Mouse (Mus musculus) kidney, embryonic 15.5 days (tissue): ENCODE results near the gene Tbx19. TPM values are rescaled to one million over a fixed set of nuclear protein-coding genes. Genes with fewer than 3 reads are reported as not detected.

Experiments
- ATAC-seq: fragments of 200-750 bp; cut with Nextera tagmentation; replicated peaks from 2 replicates; pipeline ENCODE4 v1.8.0; 2017; ENCODE audit warnings: moderate TSS enrichment; ENCODE audit not compliant: low FRiP score
- H3K27ac ChIP-seq: fragments of 300-500 bp; sonication (generic); 2 replicates; pipeline ENCODE4 v1.5.1; 2015; ENCODE audit warnings: mild to moderate bottlenecking, inconsistent platforms
- H3K27me3 ChIP-seq: fragments of 300-500 bp; sonication (generic); 2 replicates; pipeline ENCODE4 v1.6.1; 2015; ENCODE audit warnings: inconsistent platforms
- H3K36me3 ChIP-seq: fragments of 300-500 bp; sonication (generic); 2 replicates; pipeline ENCODE4 v1.6.1; 2015; ENCODE audit warnings: inconsistent platforms
- H3K4me1 ChIP-seq: fragments of 300-500 bp; sonication (generic); 2 replicates; pipeline ENCODE4 v1.6.1; 2015; ENCODE audit warnings: inconsistent platforms
- H3K4me2 ChIP-seq: fragments of 300-500 bp; sonication (generic); 2 replicates; pipeline ENCODE4 v1.6.1; 2015; ENCODE audit warnings: moderate library complexity, mild to moderate bottlenecking, inconsistent platforms
- H3K4me3 ChIP-seq: fragments of 300-500 bp; sonication (generic); replicated peaks from 2 replicates; pipeline ENCODE4 v1.5.1; 2015; ENCODE audit warnings: mild to moderate bottlenecking, inconsistent platforms
- H3K9ac ChIP-seq: fragments of 300-500 bp; sonication (generic); 2 replicates; pipeline ENCODE4 v1.6.1; 2015; ENCODE audit warnings: mild to moderate bottlenecking, inconsistent platforms
- H3K9me3 ChIP-seq: fragments of 300-500 bp; sonication (generic); replicated peaks from 2 replicates; pipeline ENCODE4 v1.6.1; 2016; ENCODE audit warnings: inconsistent platforms
- WGBS: fragments of 180-500 bp; shearing (Covaris S2); methylation state at CpG from one replicate; pipeline ENCODE4 v1.1.7; 2015; ENCODE audit warnings: mixed read lengths; 5-methylcytosine and 5-hydroxymethylcytosine counted together
- polyA plus RNA-seq: library from polyadenylated mRNA; unstranded; fragments of >200 nt; fragmentation: Nextera tagmentation; extraction: Ambion mirVana; gene quantifications from 2 replicates; pipeline ENCODE4 v1.2.1, GENCODE M21; 2015

The Tbx19 gene
- polyA plus RNA-seq, 1 experiment from 2014 or later: 0.23 TPM

- no peak for ATAC-seq
- Histone ChIP-seq H3K4me3 (peak overlapping the region; percentile 58), H3K9me3 (no peaks in the 10 kb centered on the region), H3K9ac (peak overlapping the region; percentile 76), H3K36me3 (no peaks in the 10 kb centered on the region), H3K4me2 (peak overlapping the region; percentile 76), H3K27ac (peak overlapping the region; percentile 94), H3K27me3 (no peaks in the 10 kb centered on the region), H3K4me1 (peaks cover 34% of the 10 kb centered on the region)
- 8% methylated on average over 7 of the region's 7 CpGs for WGBS
Observed at GRCm38 (mm10) chr1:165193426-165193825, 32.9 kb upstream of the Tbx19 start.

GRCm38 (mm10) chr1:165192714-165193264 lies 32.2 kb upstream of the Tbx19 start:
- peak overlapping the region; percentile 58 for H3K4me3 ChIP-seq
- peak overlapping the region; percentile 76 for H3K4me2 ChIP-seq
- 51% methylated on average over 10 of the region's 10 CpGs for whole genome bisulfite sequencing
- H3K27me3 ChIP-seq: no peaks in the 10 kb centered on the region
- peaks cover 36% of the 10 kb centered on the region for H3K4me1 ChIP-seq
- H3K9ac ChIP-seq: peak overlapping the region; percentile 76; the same call in 1 of the 2 replicates
- no peaks in the 10 kb centered on the region for H3K9me3 ChIP-seq
- H3K27ac ChIP-seq: peak overlapping the region; percentile 94; the same call in 1 of the 2 replicates
- no peak for ATAC-seq
- H3K36me3 ChIP-seq: no peaks in the 10 kb centered on the region

GRCm38 (mm10) chr1:165192102-165192501 lies 31.5 kb upstream of the Tbx19 start:
- no peak overlapping the region for H3K27ac ChIP-seq
- ATAC-seq: no peak
- H3K4me1 ChIP-seq: peaks cover 38% of the 10 kb centered on the region
- H3K4me2 ChIP-seq: peak overlapping the region; percentile 76; the same call in 1 of the 2 replicates
- no peaks in the 10 kb centered on the region for H3K9me3 ChIP-seq
- no peak overlapping the region for H3K9ac ChIP-seq
- no peaks in the 10 kb centered on the region for H3K27me3 ChIP-seq
- H3K4me3 ChIP-seq: no peak overlapping the region
- H3K36me3 ChIP-seq: peaks cover 5% of the 10 kb centered on the region; the same call in 1 of the 2 replicates
- 79% methylated on average over 4 of the region's 4 CpGs for WGBS

- 80% methylated on average over 13 of the region's 13 CpGs for WGBS
- H3K4me3 ChIP-seq: no peak overlapping the region
- no peak overlapping the region for H3K4me2 ChIP-seq
- no peak overlapping the region for H3K27ac ChIP-seq
- H3K9me3 ChIP-seq: no peaks in the 10 kb centered on the region
- ATAC-seq: no peak
- no peaks in the 10 kb centered on the region for H3K27me3 ChIP-seq
- H3K4me1 ChIP-seq: peaks cover 38% of the 10 kb centered on the region
- H3K9ac ChIP-seq: no peak overlapping the region
- peaks cover 10% of the 10 kb centered on the region; the same call in 1 of the 2 replicates for H3K36me3 ChIP-seq
Observed at GRCm38 (mm10) chr1:165191611-165192010, 31.0 kb upstream of the Tbx19 start.

- no peak overlapping the region for H3K9ac ChIP-seq
- H3K4me3 ChIP-seq: no peak overlapping the region
- no peak for ATAC-seq
- H3K4me1 ChIP-seq: peaks cover 38% of the 10 kb centered on the region
- no peaks in the 10 kb centered on the region for H3K27me3 ChIP-seq
- peaks cover 17% of the 10 kb centered on the region; the same call in 1 of the 2 replicates for H3K36me3 ChIP-seq
- no peak overlapping the region for H3K4me2 ChIP-seq
- no peaks in the 10 kb centered on the region for H3K9me3 ChIP-seq
- WGBS: 90% methylated on average over 10 of the region's 10 CpGs
- H3K27ac ChIP-seq: no peak overlapping the region
Observed at GRCm38 (mm10) chr1:165190571-165191273, 30.1 kb upstream of the Tbx19 start.

- Histone ChIP-seq H3K9ac (no peak overlapping the region), H3K4me1 (peaks cover 36% of the 10 kb centered on the region), H3K4me3 (no peak overlapping the region), H3K9me3 (no peaks in the 10 kb centered on the region), H3K36me3 (peaks cover 22% of the 10 kb centered on the region; the same call in 1 of the 2 replicates), H3K27ac (no peak overlapping the region), H3K27me3 (no peaks in the 10 kb centered on the region), H3K4me2 (no peak overlapping the region)
- ATAC-seq: no peak
- 82% methylated on average over 6 of the region's 6 CpGs for WGBS
Observed at GRCm38 (mm10) chr1:165190068-165190467, 29.5 kb upstream of the Tbx19 start.

- H3K9ac ChIP-seq: no peak overlapping the region
- ATAC-seq: no peak
- peaks cover 29% of the 10 kb centered on the region for H3K4me1 ChIP-seq
- WGBS: 79% methylated on average over 10 of the region's 10 CpGs
- H3K27me3 ChIP-seq: no peaks in the 10 kb centered on the region
- no peaks in the 10 kb centered on the region for H3K9me3 ChIP-seq
- H3K36me3 ChIP-seq: peaks cover 32% of the 10 kb centered on the region
- H3K4me2 ChIP-seq: no peak overlapping the region
- no peak overlapping the region for H3K27ac ChIP-seq
- H3K4me3 ChIP-seq: no peak overlapping the region
Observed at GRCm38 (mm10) chr1:165188806-165189580, 28.4 kb upstream of the Tbx19 start.

GRCm38 (mm10) chr1:165187357-165187756 lies 26.8 kb upstream of the Tbx19 start:
- Histone ChIP-seq H3K36me3 (peaks cover 48% of the 10 kb centered on the region), H3K9ac (no peak overlapping the region), H3K27ac (no peak overlapping the region), H3K4me2 (no peak overlapping the region), H3K4me1 (peaks cover 18% of the 10 kb centered on the region), H3K9me3 (no peaks in the 10 kb centered on the region), H3K4me3 (no peak overlapping the region), H3K27me3 (no peaks in the 10 kb centered on the region)
- 65% methylated on average over 5 of the region's 5 CpGs for WGBS
- ATAC-seq: no peak

- peaks cover 55% of the 10 kb centered on the region for H3K36me3 ChIP-seq
- H3K9me3 ChIP-seq: no peaks in the 10 kb centered on the region
- H3K27ac ChIP-seq: no peak overlapping the region
- peaks cover 16% of the 10 kb centered on the region for H3K4me1 ChIP-seq
- 91% methylated on average over 12 of the region's 12 CpGs for WGBS
- no peak for ATAC-seq
- H3K4me2 ChIP-seq: no peak overlapping the region
- no peaks in the 10 kb centered on the region for H3K27me3 ChIP-seq
- H3K4me3 ChIP-seq: no peak overlapping the region
- no peak overlapping the region for H3K9ac ChIP-seq
Observed at GRCm38 (mm10) chr1:165186491-165186890, 25.9 kb upstream of the Tbx19 start.

GRCm38 (mm10) chr1:165185116-165185515 lies 24.5 kb upstream of the Tbx19 start:
- Histone ChIP-seq H3K4me3 (no peak overlapping the region), H3K9ac (no peak overlapping the region), H3K4me1 (peaks cover 16% of the 10 kb centered on the region), H3K27me3 (no peaks in the 10 kb centered on the region), H3K9me3 (no peaks in the 10 kb centered on the region), H3K4me2 (no peak overlapping the region), H3K36me3 (peaks cover 61% of the 10 kb centered on the region), H3K27ac (no peak overlapping the region)
- no peak for ATAC-seq
- WGBS: 72% methylated on average over 7 of the region's 7 CpGs

- Histone ChIP-seq H3K4me3 (no peak overlapping the region), H3K27ac (no peak overlapping the region), H3K4me2 (no peak overlapping the region), H3K36me3 (peaks cover 64% of the 10 kb centered on the region), H3K27me3 (no peaks in the 10 kb centered on the region), H3K9ac (no peak overlapping the region), H3K4me1 (peaks cover 15% of the 10 kb centered on the region), H3K9me3 (no peaks in the 10 kb centered on the region)
- no peak for ATAC-seq
- WGBS: 81% methylated on average over 3 of the region's 3 CpGs
Observed at GRCm38 (mm10) chr1:165184178-165184577, 23.6 kb upstream of the Tbx19 start.

GRCm38 (mm10) chr1:165183400-165183799 lies 22.8 kb upstream of the Tbx19 start:
- peaks cover 72% of the 10 kb centered on the region for H3K36me3 ChIP-seq
- H3K4me3 ChIP-seq: no peak overlapping the region
- ATAC-seq: no peak
- no peak overlapping the region for H3K9ac ChIP-seq
- WGBS: 77% methylated on average over 6 of the region's 6 CpGs
- H3K27me3 ChIP-seq: no peaks in the 10 kb centered on the region
- 0 out of 2 replicates have a peak, but pooled peaks cover 8% of the 10 kb centered on the region for H3K4me1 ChIP-seq
- H3K9me3 ChIP-seq: no peaks in the 10 kb centered on the region
- H3K4me2 ChIP-seq: no peak overlapping the region
- no peak overlapping the region for H3K27ac ChIP-seq
